Mouse (Mus musculus): ENCODE measurements around the gene Olfr1352. TPM values are rescaled to one million over a fixed set of nuclear protein-coding genes. Genes with fewer than 3 reads are reported as not detected.

Gene Olfr1352
- not detected in 2 replicates for polyA plus RNA-seq (2012; rRNA removed; ENCODE audit: low replicate concordance)

GRCm38 (mm10) chr10:78980750-78981149 lies at the start of gene Olfr1352:
Olfr1352 (plus strand) TSS chr10:78981050.

GRCm38 (mm10) chr10:78950336-78950735 lies 30.5 kb upstream of the Olfr1352 start, which contains the start of gene Olfr8:
Olfr8 (plus strand) TSS chr10:78950636.

GRCm38 (mm10) chr10:78963009-78963408 lies 17.8 kb upstream of the Olfr1352 start, which contains the start of gene Olfr1353:
Olfr1353 (plus strand) TSS chr10:78963309.

GRCm38 (mm10) chr10:79012172-79012571 lies 31.3 kb downstream of the Olfr1352 start, which contains the start of gene Olfr1351:
Olfr1351 (plus strand) TSS chr10:79012472.

GRCm38 (mm10) chr10:79028441-79028840 lies 47.6 kb downstream of the Olfr1352 start, which contains the start of gene Olfr57:
Olfr57 (plus strand) TSS chr10:79028741.

Other genes with a start within 250 kb of the Olfr1352 start
- not detected in 2 replicates for gene Ccdc105, start 228.0 kb upstream of the Olfr1352 start, polyA plus RNA-seq (2012; rRNA removed; ENCODE audit: low replicate concordance)
- gene Slc1a6, start 200.6 kb upstream of the Olfr1352 start, polyA plus RNA-seq (2012; rRNA removed; ENCODE audit: low replicate concordance) = 0.06 and 0.24 TPM in 2 replicates
- gene Olfr1356, start 128.9 kb upstream of the Olfr1352 start, polyA plus RNA-seq (2012; rRNA removed; ENCODE audit: low replicate concordance) = not detected in 2 replicates
- not detected in 2 replicates for gene Olfr1355, start 105.5 kb upstream of the Olfr1352 start, polyA plus RNA-seq (2012; rRNA removed; ENCODE audit: low replicate concordance)
- not detected in 2 replicates for gene Olfr1354, start 67.9 kb upstream of the Olfr1352 start, polyA plus RNA-seq (2012; rRNA removed; ENCODE audit: low replicate concordance)
- gene Olfr8, start 30.4 kb upstream of the Olfr1352 start, polyA plus RNA-seq (2012; rRNA removed; ENCODE audit: low replicate concordance) = not detected in 2 replicates
- gene Olfr1353, start 17.7 kb upstream of the Olfr1352 start, polyA plus RNA-seq (2012; rRNA removed; ENCODE audit: low replicate concordance) = not detected in 2 replicates
- gene Olfr1351, start 31.4 kb downstream of the Olfr1352 start, polyA plus RNA-seq (2012; rRNA removed; ENCODE audit: low replicate concordance) = not detected in 2 replicates
- not detected in 2 replicates for gene Olfr57, start 47.7 kb downstream of the Olfr1352 start, polyA plus RNA-seq (2012; rRNA removed; ENCODE audit: low replicate concordance)
- gene 2610008E11Rik, start 116.5 kb downstream of the Olfr1352 start, polyA plus RNA-seq (2012; rRNA removed; ENCODE audit: low replicate concordance) = 1.0 and 2.5 TPM in 2 replicates
- gene Vmn2r80, start 167.7 kb downstream of the Olfr1352 start, polyA plus RNA-seq (2012; rRNA removed; ENCODE audit: low replicate concordance) = not detected in 2 replicates